Mouse (Mus musculus) lung, postnatal 0 days (tissue): Measurements from ENCODE around the gene Adamtsl2. TPM values are rescaled to one million over a fixed set of nuclear protein-coding genes. Genes with fewer than 3 reads are reported as not detected.
A peak's percentile ranks its signal among the peaks of the same experiment; 100 is the strongest.

ENCODE experiments used
- ATAC-seq: fragments of 200-750 bp; cut with Nextera tagmentation; 2 replicates; pipeline ENCODE4 v1.8.0; 2017; ENCODE audit warnings: moderate library complexity
- DNase-seq: peaks from one replicate; pipeline ENCODE4 v3.0.0-alpha.2; 2016; ENCODE audit warnings: low spot score
- H3K27ac ChIP-seq: fragments of 300-500 bp; sonication (generic); 2 replicates; pipeline ENCODE4 v1.5.1; 2014; ENCODE audit warnings: antibody characterized with exemption, mild to moderate bottlenecking, low read length, mixed read lengths
- H3K27me3 ChIP-seq: fragments of 300-500 bp; sonication (generic); replicated peaks from 2 replicates; pipeline ENCODE4 v1.6.1; 2014; ENCODE audit warnings: low read length, mixed read lengths; ENCODE audit not compliant: insufficient read depth
- H3K36me3 ChIP-seq: fragments of 300-500 bp; sonication (generic); 2 replicates; pipeline ENCODE4 v1.6.1; 2014; ENCODE audit warnings: low read length, mixed read lengths; ENCODE audit not compliant: insufficient read depth
- H3K4me1 ChIP-seq: fragments of 300-500 bp; sonication (generic); 2 replicates; pipeline ENCODE4 v1.6.1; 2014; ENCODE audit warnings: antibody characterized with exemption, low read depth, low read length, mixed read lengths; ENCODE audit not compliant: insufficient read depth
- H3K4me2 ChIP-seq: fragments of 300-500 bp; sonication (generic); replicated peaks from 2 replicates; pipeline ENCODE4 v1.6.1; 2014; ENCODE audit warnings: low read depth, mild to moderate bottlenecking, low read length, moderate library complexity, mixed read lengths
- H3K4me3 ChIP-seq: fragments of 300-500 bp; sonication (generic); 2 replicates; pipeline ENCODE4 v1.5.1; 2014; ENCODE audit warnings: low read depth, low read length
- H3K9ac ChIP-seq: fragments of 300-500 bp; sonication (generic); replicated peaks from 2 replicates; pipeline ENCODE4 v1.6.1; 2014; ENCODE audit warnings: low read depth, mild to moderate bottlenecking
- H3K9me3 ChIP-seq: fragments of 300-500 bp; sonication (generic); 2 replicates; pipeline ENCODE4 v1.6.1; 2016; ENCODE audit warnings: low read length, mixed read lengths
- CTCF ChIP-seq: IDR thresholded peaks from 2 replicates; pipeline ENCODE4 v1.5.1; 2016; ENCODE audit warnings: antibody characterized with exemption, mild to moderate bottlenecking
- EP300 ChIP-seq: IDR thresholded peaks from 2 replicates; pipeline ENCODE4 v1.6.1; 2016; ENCODE audit warnings: antibody characterized with exemption, mild to moderate bottlenecking, control low read depth
- WGBS: fragments of 180-500 bp; shearing (Covaris S2); extraction: QIAGEN DNeasy Blood & Tissue Kit; methylation state at CpG from one replicate; pipeline ENCODE4 v1.1.7; 2014; 5-methylcytosine and 5-hydroxymethylcytosine counted together
- polyA plus RNA-seq: library from polyadenylated mRNA; unstranded; fragments of >200 nt; fragmentation: Nextera tagmentation; extraction: Ambion mirVana; gene quantifications from 2 replicates; pipeline ENCODE4 v1.2.1, GENCODE M21; 2015

Adamtsl2 gene
- polyA plus RNA-seq, 1 experiment from 2014 or later: 52.3 TPM

DNA sequence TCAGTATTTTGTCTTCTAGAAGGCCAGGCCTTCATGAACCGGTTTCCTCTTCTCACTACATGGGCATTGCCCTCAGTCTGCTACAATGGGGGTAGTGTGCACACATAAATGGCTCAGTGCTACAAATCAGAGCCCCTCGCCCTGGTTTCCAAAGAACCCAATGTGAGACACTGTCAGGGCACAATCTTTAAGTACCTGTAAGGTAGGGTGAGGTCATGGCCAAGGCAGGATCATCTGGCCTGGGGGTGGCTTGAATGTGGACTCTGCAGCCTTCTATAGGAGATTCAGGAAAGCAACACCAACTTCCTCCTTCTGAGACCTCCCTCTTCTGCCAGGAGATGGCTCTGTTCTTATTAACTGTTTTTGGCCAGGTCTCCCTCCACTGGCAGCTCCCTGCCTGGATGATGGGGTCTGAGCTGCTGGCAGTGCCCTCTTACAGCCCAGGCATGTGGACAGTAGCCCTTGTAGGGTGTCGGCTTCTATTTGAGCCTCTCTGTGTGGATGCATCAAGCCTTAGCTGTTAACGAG is 7.4 kb downstream of the Adamtsl2 start:
- DNase-seq (no peak), ATAC-seq (no peak)
- TF ChIP-seq CTCF (peak; percentile 19; the same call in 1 of the 2 replicates), EP300 (no peak)
- Histone ChIP-seq H3K9me3 (no peaks in the 10 kb centered on the region), H3K27ac (peak overlapping the region; percentile 84), H3K27me3 (no peaks in the 10 kb centered on the region), H3K9ac (no peak overlapping the region), H3K4me3 (no peak overlapping the region), H3K4me1 (peaks cover 12% of the 10 kb centered on the region; the same call in 1 of the 2 replicates), H3K4me2 (no peak overlapping the region), H3K36me3 (no peaks in the 10 kb centered on the region)
- 71% methylated on average over 4 of the region's 4 CpGs for WGBS

DNA sequence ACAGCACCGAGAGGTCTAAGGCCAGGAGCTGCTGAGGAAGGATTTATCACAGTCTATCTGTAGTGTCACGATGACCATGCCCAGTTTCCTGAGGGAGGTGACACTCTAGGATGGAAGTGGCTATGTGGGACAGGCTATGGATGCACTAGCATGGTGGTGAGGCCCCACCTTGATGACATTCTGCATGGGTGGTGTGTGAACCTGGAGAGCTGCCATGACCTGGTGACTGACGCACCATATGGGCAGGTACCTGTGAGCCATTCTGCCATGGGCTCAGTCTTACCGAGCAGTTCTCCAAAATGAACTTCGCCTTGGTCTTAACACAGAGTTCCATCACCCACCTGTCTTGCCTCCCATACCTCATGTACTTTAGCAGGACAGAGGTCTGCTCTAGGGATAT is 8.4 kb downstream of the Adamtsl2 start:
- H3K9me3 ChIP-seq: no peaks in the 10 kb centered on the region
- ATAC-seq: no peak
- no peak overlapping the region for H3K4me2 ChIP-seq
- H3K36me3 ChIP-seq: no peaks in the 10 kb centered on the region
- no peak overlapping the region for H3K4me3 ChIP-seq
- no peaks in the 10 kb centered on the region for H3K27me3 ChIP-seq
- peaks cover 12% of the 10 kb centered on the region; the same call in 1 of the 2 replicates for H3K4me1 ChIP-seq
- peak overlapping the region; percentile 84 for H3K27ac ChIP-seq
- no peak overlapping the region for H3K9ac ChIP-seq
- TF ChIP-seq EP300 (no peak), CTCF (no peak)
- WGBS: 68% methylated on average over 5 of the region's 5 CpGs
- DNase-seq: no peak

DNA sequence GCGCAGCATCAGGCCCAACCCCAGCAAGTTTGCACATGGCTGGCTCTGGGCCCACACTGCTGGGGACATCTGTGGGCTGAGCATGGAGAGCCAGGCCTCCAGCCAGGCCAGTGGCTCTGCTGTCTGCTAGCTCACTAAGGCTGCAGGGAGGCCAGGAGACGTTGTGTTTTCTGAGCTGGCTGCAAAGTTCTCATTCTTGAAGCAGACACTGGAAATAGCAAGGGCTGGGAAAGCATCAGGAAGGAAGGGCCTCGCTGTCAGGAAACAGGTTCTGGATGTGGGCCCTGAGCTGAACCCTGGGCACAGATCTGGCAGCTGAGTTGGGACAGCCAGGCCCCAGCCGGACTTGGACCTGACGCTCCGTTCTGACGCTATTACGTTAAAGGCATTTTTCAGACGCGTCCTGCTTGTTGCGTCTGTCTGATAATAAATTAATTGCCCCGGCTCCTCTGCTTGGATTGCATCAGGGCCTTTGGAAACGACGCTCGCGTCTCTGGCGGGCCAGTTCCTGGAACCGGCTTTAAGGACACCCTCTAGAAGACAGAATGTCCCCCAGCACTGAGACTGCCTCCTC is 9.0 kb downstream of the Adamtsl2 start:
- peak overlapping the region; percentile 84 for H3K27ac ChIP-seq
- peak; percentile 94 for TF ChIP-seq EP300
- TF ChIP-seq CTCF: no peak; the same call in 1 of the 2 replicates
- ATAC-seq: peak; percentile 83
- H3K27me3 ChIP-seq: no peaks in the 10 kb centered on the region
- 25% methylated on average over 18 of the region's 18 CpGs for WGBS
- no peaks in the 10 kb centered on the region for H3K9me3 ChIP-seq
- no peak overlapping the region for H3K9ac ChIP-seq
- no peak overlapping the region for H3K4me2 ChIP-seq
- H3K4me1 ChIP-seq: peaks cover 11% of the 10 kb centered on the region; the same call in 1 of the 2 replicates
- no peak overlapping the region for H3K4me3 ChIP-seq
- peak; percentile 94 for DNase-seq
- no peaks in the 10 kb centered on the region for H3K36me3 ChIP-seq

DNA sequence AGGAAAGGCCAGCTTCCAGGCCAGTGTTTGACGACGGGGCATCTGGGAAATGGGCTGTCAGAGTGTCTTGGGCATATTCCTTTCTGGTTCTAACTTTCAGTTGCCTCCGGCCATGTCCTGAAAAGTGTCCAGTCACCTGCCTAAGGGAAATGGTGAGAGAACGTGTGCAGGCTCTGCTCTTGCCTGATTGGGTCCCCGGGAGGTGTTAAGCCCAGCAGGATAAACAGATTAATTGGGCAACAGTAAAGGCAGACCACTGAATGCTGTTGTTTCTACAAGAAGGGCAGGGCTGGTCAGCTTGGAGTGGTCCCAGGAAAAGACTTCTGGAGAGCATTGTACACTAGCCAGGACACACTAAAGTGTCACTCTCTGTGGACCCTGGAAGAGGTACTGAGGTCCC is 9.5 kb downstream of the Adamtsl2 start:
- TF ChIP-seq EP300 (no peak), CTCF (no peak)
- Histone ChIP-seq H3K4me2 (no peak overlapping the region), H3K36me3 (no peaks in the 10 kb centered on the region), H3K9ac (no peak overlapping the region), H3K27me3 (no peaks in the 10 kb centered on the region), H3K4me3 (no peak overlapping the region), H3K27ac (peak overlapping the region; percentile 84), H3K9me3 (no peaks in the 10 kb centered on the region), H3K4me1 (peaks cover 5% of the 10 kb centered on the region; the same call in 1 of the 2 replicates)
- DNase-seq (peak; percentile 33), ATAC-seq (peak; percentile 11)
- WGBS: 49% methylated on average over 5 of the region's 5 CpGs

DNA sequence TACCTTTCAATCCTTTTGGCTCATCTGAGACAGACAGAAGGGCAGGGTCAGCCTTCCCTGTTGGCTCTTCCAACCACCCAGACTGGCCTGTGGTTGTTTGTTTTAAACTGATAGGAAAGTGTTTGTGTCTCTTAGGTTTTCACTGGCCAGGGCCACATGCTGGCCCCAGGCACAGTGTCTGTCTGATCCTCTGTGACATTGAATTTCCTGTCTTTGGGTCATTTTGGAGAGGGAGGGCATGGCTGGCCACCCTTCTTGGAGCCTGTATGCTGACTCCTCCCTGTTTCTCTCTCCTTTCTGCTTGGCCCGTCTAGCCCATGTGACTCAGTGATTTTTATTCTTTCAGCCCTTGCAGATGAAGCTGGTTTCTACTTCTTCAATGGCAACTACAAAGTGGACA is 10.1 kb downstream of the Adamtsl2 start:
- H3K9me3 ChIP-seq: no peaks in the 10 kb centered on the region
- peak; percentile 53 for DNase-seq
- H3K27me3 ChIP-seq: no peaks in the 10 kb centered on the region
- H3K9ac ChIP-seq: no peak overlapping the region
- H3K36me3 ChIP-seq: no peaks in the 10 kb centered on the region
- H3K4me3 ChIP-seq: no peak overlapping the region
- H3K4me2 ChIP-seq: no peak overlapping the region
- TF ChIP-seq CTCF (no peak), EP300 (0 out of 2 replicates have a peak, but pooled peaks have one; percentile 29)
- 67% methylated on average over 1 of the region's 1 CpGs for WGBS
- H3K27ac ChIP-seq: peak overlapping the region; percentile 84
- H3K4me1 ChIP-seq: 0 out of 2 replicates have a peak, but pooled peaks cover 2% of the 10 kb centered on the region
- 0 out of 2 replicates have a peak, but pooled peaks have one; percentile 0 for ATAC-seq

DNA sequence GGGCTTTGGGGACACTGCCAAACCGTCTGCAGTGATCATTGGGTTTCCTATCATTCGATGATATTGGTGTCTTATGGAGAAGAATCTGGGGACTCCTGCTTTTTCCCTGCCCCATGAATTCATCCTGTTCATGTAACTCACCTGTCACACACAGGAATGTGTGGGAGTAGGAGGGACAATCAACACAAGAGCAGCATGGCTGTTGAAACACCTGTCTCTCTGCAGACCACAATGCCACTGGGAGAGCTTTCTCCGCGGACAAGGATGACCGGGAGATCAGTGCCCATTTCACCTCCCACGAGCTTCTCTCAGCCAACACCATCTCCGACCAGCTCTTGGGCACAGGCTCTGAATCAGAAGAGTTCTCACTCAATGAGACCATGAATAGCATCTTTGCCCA is 16.0 kb downstream of the Adamtsl2 start:
- DNase-seq (no peak), ATAC-seq (no peak)
- no peak overlapping the region for H3K4me3 ChIP-seq
- H3K27ac ChIP-seq: no peak overlapping the region
- no peak overlapping the region for H3K4me2 ChIP-seq
- peaks cover 10% of the 10 kb centered on the region; the same call in 1 of the 2 replicates for H3K4me1 ChIP-seq
- no peaks in the 10 kb centered on the region for H3K27me3 ChIP-seq
- H3K36me3 ChIP-seq: no peaks in the 10 kb centered on the region
- H3K9ac ChIP-seq: no peak overlapping the region
- H3K9me3 ChIP-seq: no peaks in the 10 kb centered on the region
- 94% methylated on average over 7 of the region's 7 CpGs for WGBS
- TF ChIP-seq EP300: no peak
- TF ChIP-seq CTCF: no peak
